Mouse (Mus musculus) spleen, adult 2 months (tissue): ENCODE measurements around the gene Ppp2r3c. TPM values are rescaled to one million over a fixed set of nuclear protein-coding genes. Genes with fewer than 3 reads are reported as not detected.
"Not testable (repeated sequence)": the region's sequence is repeated elsewhere in the genome, so short reads cannot be mapped to it uniquely, and the experiment has no call there.

Source experiments
- DNase-seq, 2 experiments: peaks; one replicate each; pipeline versions ENCODE4 v3.0.0 to v3.0.0-alpha.2; 2012 to 2021; ENCODE audit warnings: low spot score in 2 of 2, low read depth in 1 of 2
- H3K27ac ChIP-seq: fragments of 200-500 bp; 2 replicates; pipeline ENCODE4 v1.5.1; 2012; ENCODE audit warnings: low read length, inconsistent platforms; ENCODE audit not compliant: insufficient read depth
- H3K27me3 ChIP-seq: fragments of 200-500 bp; 2 replicates; pipeline ENCODE4 v1.6.1; 2012; ENCODE audit warnings: mild to moderate bottlenecking, moderate library complexity, low read length, inconsistent platforms; ENCODE audit not compliant: control insufficient read depth, insufficient read depth
- H3K36me3 ChIP-seq: fragments of 200-500 bp; 2 replicates; pipeline ENCODE4 v1.6.1; 2012; ENCODE audit warnings: mild to moderate bottlenecking, low read length, inconsistent platforms; ENCODE audit not compliant: control insufficient read depth, insufficient read depth
- H3K4me1 ChIP-seq: fragments of 200-500 bp; 2 replicates; pipeline ENCODE4 v1.6.1; 2011; ENCODE audit warnings: inconsistent platforms; ENCODE audit not compliant: control insufficient read depth, insufficient read depth, insufficient read length
- H3K4me3 ChIP-seq: fragments of 200-500 bp; 2 replicates; pipeline ENCODE4 v1.5.1; 2011; ENCODE audit warnings: mild to moderate bottlenecking, inconsistent platforms; ENCODE audit not compliant: insufficient read depth, insufficient read length; ENCODE audit errors: extremely low read depth
- CTCF ChIP-seq: fragments of 200-500 bp; IDR thresholded peaks from 2 replicates; pipeline ENCODE4 v1.5.1; 2011; ENCODE audit warnings: mild to moderate bottlenecking, inconsistent platforms; ENCODE audit not compliant: insufficient read depth, insufficient read length, insufficient replicate concordance; ENCODE audit errors: extremely low read depth
- POLR2A ChIP-seq: fragments of 200-500 bp; IDR thresholded peaks from 2 replicates; pipeline ENCODE4 v1.6.1; 2011; ENCODE audit warnings: low read depth, low read length, inconsistent platforms
- WGBS: fragments of 180-500 bp; shearing (Covaris S2); methylation state at CpG from one replicate; pipeline ENCODE4 v1.1.7; 2018; 5-methylcytosine and 5-hydroxymethylcytosine counted together
- polyA plus RNA-seq: library from polyadenylated mRNA; depleted of rRNA; stranded (reverse); fragments of >200 nt; gene quantifications from 2 replicates; pipeline ENCODE4 v1.2.3, GENCODE M21; 2012

The Ppp2r3c gene
- polyA plus RNA-seq, 1 experiment: 1.2 TPM

DNA sequence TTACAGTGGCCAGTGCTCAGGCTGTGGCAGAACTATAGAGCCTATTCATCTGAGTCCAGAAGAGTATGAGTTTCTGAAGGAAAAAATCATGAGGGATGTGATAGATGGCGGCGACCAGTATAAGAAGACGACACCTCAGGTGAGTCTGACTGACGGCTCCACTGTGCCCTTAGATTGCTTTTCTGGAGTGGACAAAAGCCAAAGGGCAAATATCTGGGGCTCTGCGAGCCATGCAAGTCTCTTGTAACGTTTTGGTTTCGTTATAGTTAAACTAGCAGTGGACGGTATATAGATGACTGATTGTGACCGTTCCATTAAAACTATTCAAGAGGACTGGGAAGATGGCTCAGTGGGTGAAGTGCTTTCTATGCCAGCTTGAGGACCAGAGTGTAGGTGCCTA lies 5.9 kb upstream of the Ppp2r3c start:
- no peak overlapping the region for H3K27ac ChIP-seq
- H3K4me1 ChIP-seq: no peaks in the 10 kb centered on the region
- 96% methylated on average over 9 of the region's 9 CpGs for WGBS
- DNase-seq: no peak
- no peaks in the 10 kb centered on the region for H3K27me3 ChIP-seq
- H3K4me3 ChIP-seq: no peak overlapping the region
- TF ChIP-seq CTCF: no peak
- TF ChIP-seq POLR2A: no peak
- H3K36me3 ChIP-seq: 0 out of 2 replicates have a peak, but pooled peaks cover 1% of the 10 kb centered on the region

DNA sequence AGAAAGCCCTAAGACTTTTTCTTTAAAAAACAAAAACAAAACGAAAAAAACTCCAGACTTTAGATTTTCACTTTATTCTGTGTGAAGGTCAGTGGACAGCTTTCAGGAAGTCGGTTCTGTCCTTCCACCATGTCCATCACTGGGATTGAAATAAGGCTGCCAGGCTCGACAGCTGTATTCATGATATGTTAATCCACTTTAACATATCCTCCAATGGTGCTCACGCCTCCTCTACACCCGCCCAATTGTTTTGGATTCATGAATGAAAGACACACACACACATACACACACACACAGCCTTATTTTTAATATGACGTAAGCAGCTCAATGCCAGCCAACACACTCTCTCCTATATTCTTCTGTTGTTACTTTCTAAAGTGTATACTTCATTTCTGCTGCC lies 4.8 kb upstream of the Ppp2r3c start:
- 0 out of 2 replicates have a peak, but pooled peaks cover 1% of the 10 kb centered on the region for H3K36me3 ChIP-seq
- H3K4me1 ChIP-seq: peaks cover 3% of the 10 kb centered on the region; the same call in 1 of the 2 replicates
- no peaks in the 10 kb centered on the region for H3K27me3 ChIP-seq
- no peak for TF ChIP-seq CTCF
- no peak for TF ChIP-seq POLR2A
- no peak overlapping the region for H3K27ac ChIP-seq
- no peak for DNase-seq
- WGBS: 87% methylated on average over 6 of the region's 6 CpGs
- H3K4me3 ChIP-seq: no peak overlapping the region

DNA sequence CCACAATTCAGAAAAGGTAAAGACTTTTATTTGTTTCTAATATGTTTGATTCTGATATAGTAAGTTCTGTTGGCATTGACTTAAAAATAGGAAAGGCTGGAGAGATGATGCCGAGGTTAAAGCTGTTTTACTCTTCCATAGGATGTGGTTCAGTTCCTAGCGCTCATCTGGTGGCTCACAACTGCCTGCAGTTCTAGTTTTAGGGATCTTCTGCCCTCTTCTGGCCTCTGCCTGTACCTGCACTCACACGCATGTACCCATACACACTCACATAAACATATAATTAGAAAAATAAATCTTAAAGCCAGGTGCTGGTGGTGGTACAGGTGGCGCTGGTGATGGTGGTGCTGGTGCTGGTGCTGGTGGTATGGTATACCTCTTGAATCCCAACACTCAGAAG lies 3.6 kb upstream of the Ppp2r3c start:
- TF ChIP-seq CTCF: no peak
- TF ChIP-seq POLR2A: no peak
- WGBS: 97% methylated on average over 4 of the region's 4 CpGs
- H3K36me3 ChIP-seq: 0 out of 2 replicates have a peak, but pooled peaks cover 1% of the 10 kb centered on the region

DNA sequence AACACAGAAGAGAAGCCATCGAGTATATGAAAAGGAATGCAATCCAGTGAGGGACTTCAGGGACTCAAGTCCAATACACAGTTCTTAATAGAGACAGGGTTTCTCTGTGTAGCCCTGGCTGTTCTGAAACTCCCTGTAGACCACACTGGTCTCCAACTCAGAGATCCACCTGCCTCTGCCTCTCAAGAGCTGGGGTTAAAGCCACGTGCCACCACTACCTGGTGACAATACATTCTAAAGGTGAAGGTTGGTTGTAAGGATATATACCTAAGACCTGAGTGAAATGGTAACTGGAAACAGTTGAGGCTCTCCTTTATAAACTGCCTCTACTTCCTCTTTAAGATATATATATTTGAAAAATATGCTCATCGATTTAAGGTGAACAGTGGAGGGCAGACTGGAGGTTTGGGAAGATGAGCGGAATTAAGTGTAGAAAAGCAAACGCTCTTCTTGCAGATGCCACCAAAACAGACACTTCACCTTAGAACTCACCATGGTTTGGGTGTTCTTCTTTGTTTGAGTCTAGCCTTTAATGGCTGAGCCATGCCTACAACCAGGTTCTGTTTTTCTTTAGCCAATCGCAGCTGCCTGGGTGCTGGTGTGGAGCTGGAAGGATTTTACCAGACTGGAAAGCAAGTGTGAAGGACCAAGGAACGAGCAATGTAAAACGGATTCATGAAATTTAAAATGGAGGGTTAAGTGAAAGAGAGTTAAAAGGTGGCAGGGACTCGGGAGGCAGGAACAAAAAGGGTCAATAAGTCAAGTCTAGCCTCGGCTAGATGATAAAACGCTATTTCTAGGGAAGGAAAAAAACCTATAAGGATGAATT lies 1.1 kb downstream of the Ppp2r3c start:
- peaks cover 11% of the 10 kb centered on the region; the same call in 1 of the 2 replicates for H3K4me1 ChIP-seq
- no peak for DNase-seq
- H3K27me3 ChIP-seq: no peaks in the 10 kb centered on the region
- peak overlapping the region; percentile 66 for H3K27ac ChIP-seq
- peak overlapping the region; percentile 77 for H3K4me3 ChIP-seq
- WGBS: 18% methylated on average over 11 of the region's 11 CpGs
- TF ChIP-seq CTCF (no peak), POLR2A (no peak)
- H3K36me3 ChIP-seq: peaks cover 12% of the 10 kb centered on the region

More for the DNA sequence above, 3.6 kb upstream of the Ppp2r3c start:
- DNase-seq: no peak
- Histone ChIP-seq H3K4me3 (no peak overlapping the region), H3K27ac (no peak overlapping the region), H3K4me1 (peaks cover 8% of the 10 kb centered on the region; the same call in 1 of the 2 replicates), H3K27me3 (no peaks in the 10 kb centered on the region)

DNA sequence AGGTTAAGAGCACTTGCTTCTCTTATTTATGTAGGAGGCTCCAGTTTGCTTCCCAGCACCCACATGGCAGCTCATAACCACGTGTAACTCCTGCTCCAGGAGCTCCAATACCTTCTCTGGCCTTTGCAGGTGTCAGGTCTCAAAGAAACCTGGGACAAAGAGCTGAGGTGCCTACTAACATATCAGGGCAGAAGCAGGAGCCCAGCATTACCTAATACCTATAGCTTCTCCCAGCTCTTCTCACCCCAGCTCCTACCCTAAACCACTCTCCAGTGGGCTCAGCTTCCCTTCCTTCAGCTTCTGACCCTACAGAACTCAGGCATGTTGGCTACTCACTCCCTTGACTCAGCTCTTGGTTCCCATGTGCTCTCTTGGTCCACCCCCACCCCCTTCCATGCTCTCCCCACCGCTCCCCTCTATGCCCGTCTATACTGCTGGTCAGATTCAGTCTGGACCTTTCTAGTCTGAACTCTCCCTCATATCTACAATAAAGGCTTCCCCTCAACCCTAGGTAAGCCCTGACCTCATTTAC lies 1.9 kb downstream of the Ppp2r3c start:
- TF ChIP-seq CTCF (no peak), POLR2A (no peak)
- H3K36me3 ChIP-seq: peaks cover 15% of the 10 kb centered on the region
- H3K27me3 ChIP-seq: no peaks in the 10 kb centered on the region
- H3K27ac ChIP-seq: no peak overlapping the region
- peaks cover 11% of the 10 kb centered on the region; the same call in 1 of the 2 replicates for H3K4me1 ChIP-seq
- no peak for DNase-seq
- no peak overlapping the region for H3K4me3 ChIP-seq
- 70% methylated on average over 3 of the region's 3 CpGs for WGBS

DNA sequence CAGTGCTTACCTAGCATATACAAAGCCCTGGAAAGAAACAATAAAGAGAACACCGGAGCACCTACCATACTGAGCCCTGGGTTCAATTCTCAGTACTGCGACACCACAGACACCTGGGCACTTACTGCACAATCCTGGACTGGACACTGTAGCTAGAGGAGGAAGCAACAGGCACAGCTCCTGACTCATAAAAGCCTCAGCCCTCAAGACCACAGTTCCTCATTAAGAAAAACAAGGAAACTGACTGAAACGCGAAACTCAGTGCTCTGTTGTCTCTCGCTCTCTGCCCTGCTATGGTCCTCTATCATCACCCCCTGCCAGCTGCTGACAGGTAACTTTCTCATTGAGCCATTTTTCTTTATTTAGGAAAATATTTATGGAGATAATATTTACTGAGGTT lies 3.5 kb downstream of the Ppp2r3c start, which contains the start of gene 1110008L16Rik:
Gene 1110008L16Rik, plus strand, starts transcription at position 242 of the 400 bp plus-strand sequence.
- Histone ChIP-seq H3K4me1 (peaks cover 11% of the 10 kb centered on the region; the same call in 1 of the 2 replicates), H3K4me3 (no peak within 1 kb of the TSS), H3K27ac (no peak within 1 kb of the TSS), H3K27me3 (no peaks in the 10 kb centered on the region), H3K36me3 (peaks cover 19% of the 10 kb centered on the region)
- 65% methylated on average over 5 of the region's 5 CpGs for WGBS
- TF ChIP-seq CTCF (no peak), POLR2A (no peak)
- no peak for DNase-seq

DNA sequence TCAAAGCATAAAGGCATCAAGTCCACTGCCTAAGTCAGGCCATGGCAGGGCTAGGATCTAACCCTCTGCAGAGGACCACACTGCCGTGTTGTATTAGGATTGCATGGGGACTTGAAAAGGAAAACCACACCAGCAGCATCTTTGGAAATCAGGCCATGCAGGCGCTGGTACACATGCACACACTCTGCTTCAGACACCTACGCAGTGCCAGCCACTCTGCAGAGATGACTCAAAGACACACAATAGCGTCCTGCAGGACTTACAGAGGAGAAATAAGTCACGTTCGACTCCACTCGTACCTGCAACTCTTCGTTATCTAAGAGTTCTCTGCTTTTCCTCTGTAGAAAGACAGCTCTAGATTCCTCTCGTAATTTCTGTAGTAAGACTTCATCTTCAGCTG lies 4.7 kb downstream of the Ppp2r3c start:
- Histone ChIP-seq H3K27ac (no peak overlapping the region), H3K4me3 (no peak overlapping the region), H3K4me1 (peaks cover 8% of the 10 kb centered on the region; the same call in 1 of the 2 replicates), H3K27me3 (no peaks in the 10 kb centered on the region), H3K36me3 (peaks cover 22% of the 10 kb centered on the region)
- 98% methylated on average over 9 of the region's 9 CpGs for WGBS
- DNase-seq: no peak
- TF ChIP-seq POLR2A (no peak), CTCF (no peak)

DNA sequence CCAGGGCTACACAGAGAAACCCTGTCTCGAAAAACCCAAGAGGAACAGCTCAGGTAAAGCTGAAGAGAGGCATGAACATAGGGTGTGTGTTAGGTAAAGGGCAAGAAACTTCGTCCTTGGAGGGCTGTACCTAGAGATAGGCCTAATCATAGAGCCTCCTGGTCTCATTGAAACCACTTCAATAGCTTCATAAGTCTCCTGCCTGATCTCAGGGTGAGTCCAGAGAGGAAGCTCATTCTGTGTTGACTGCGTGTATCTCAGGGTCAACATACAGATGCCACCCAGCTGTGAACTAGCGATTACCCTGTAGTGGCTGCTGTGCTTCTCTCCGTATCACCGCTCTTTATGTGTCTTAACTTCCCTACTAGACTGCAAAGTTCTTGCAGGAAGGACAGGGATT lies 25.2 kb downstream of the Ppp2r3c start:
- H3K4me1 ChIP-seq, H3K27ac ChIP-seq, H3K4me3 ChIP-seq, H3K36me3 ChIP-seq, H3K27me3 ChIP-seq, DNase-seq: not testable (repeated sequence)
- 94% methylated on average over 4 of the region's 6 CpGs for WGBS
